Mouse (Mus musculus) MEL (cell line): ENCODE results near the gene Mamstr.

Experiments
- E2F4 ChIP-seq: IDR thresholded peaks from 2 replicates; pipeline ENCODE4 v1.6.1; 2011; ENCODE audit warnings: low read depth, low read length, improper control_type of control experiment, borderline replicate concordance
- MAX ChIP-seq: IDR thresholded peaks from 2 replicates; pipeline ENCODE4 v1.6.1; 2011; ENCODE audit warnings: low read length, improper control_type of control experiment
- TBP ChIP-seq: IDR thresholded peaks from 2 replicates; pipeline ENCODE4 v1.8.0; 2011; ENCODE audit warnings: low read depth, low read length, improper control_type of control experiment

DNA sequence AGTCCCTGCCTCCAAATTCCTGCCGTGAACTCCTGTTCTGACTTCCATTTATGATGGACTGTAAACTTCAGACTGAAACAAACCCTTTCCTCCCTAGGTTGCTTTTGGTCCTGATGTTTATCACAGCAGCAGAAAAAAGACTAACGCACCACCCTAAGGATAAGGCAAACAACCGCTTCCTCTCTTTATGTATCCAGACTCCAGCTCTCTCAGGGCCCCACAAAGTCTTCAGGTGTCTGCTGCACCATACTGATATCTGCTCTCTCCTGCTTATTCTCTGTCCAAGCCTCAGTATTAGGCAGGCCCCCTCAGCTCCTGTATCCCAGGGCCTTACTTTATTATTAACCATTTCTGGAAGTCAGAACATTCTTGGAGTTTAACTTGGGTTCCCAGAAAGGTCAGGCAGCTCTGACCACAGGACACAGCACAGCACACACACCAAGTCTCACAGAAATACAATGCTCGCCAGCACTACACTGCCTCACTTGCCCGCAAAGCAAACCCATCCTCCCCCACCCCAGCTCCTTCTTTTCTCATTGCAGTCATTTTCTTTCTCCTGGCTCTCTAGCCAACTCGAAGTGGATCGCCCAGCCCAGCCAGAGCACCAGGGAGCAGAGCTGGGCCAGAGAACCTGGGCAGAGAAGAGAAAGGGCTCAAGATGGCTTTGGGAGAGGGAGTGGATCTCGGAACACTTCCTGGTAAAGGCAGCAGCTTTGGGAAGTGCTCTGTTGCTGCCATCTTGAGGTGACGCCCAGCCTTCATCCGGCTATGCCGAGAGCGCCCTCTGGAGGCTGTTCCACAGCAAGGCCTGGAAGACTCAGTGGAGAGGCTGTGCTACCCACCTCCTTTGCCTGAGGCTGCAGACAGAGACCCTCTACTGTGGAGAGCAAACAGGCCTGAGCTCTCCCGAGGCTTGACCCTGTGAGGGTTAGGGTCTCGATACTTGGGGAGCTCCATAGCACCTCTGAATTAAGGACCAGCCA is 42.7 kb downstream of the Mamstr start:
- peak; percentile 57; the same call in 1 of the 2 replicates for TF ChIP-seq TBP
- no peak for TF ChIP-seq E2F4
- no peak for TF ChIP-seq MAX
